Mouse (Mus musculus) mesoderm, embryonic 11.5 days (tissue): Measurements from ENCODE around the gene Olfr1311.
"Not testable (repeated sequence)": the region's sequence is repeated elsewhere in the genome, so short reads cannot be mapped to it uniquely, and the experiment has no call there.

Experiments used
- DNase-seq: peaks from one replicate; pipeline ENCODE4 v3.0.0-alpha.2; 2012; ENCODE audit warnings: low read depth, low spot score

Olfr1311 gene

GRCm38 (mm10) chr2:112024312-112024711, at the start of gene Olfr1311:
Gene Olfr1311 (minus strand): TSS chr2:112024412.
- DNase-seq = no peak

GRCm38 (mm10) chr2:112050138-112050537, 25.9 kb upstream of the Olfr1311 start, which contains the start of gene Olfr1312:
Gene Olfr1312 (minus strand): TSS chr2:112050238.
- no peak for DNase-seq

GRCm38 (mm10) chr2:112026971-112027370, 2.8 kb upstream of the Olfr1311 start:
- DNase-seq = not testable (repeated sequence)

- DNase-seq = no peak
Measured at GRCm38 (mm10) chr2:112014900-112015299, 9.3 kb downstream of the Olfr1311 start.

GRCm38 (mm10) chr2:112012608-112013007, 11.6 kb downstream of the Olfr1311 start, which contains the start of gene Olfr1310:
Gene Olfr1310 (minus strand): TSS chr2:112012708.
- DNase-seq = no peak

GRCm38 (mm10) chr2:111990181-111990580, 34.0 kb downstream of the Olfr1311 start, which contains the start of gene Olfr1309:
Gene Olfr1309 (minus strand): TSS chr2:111990281.
- no peak for DNase-seq
